Mouse (Mus musculus) gastrocnemius, adult 2 months (tissue): ENCODE data around the gene Dera. TPM values are rescaled to one million over a fixed set of nuclear protein-coding genes. Genes with fewer than 3 reads are reported as not detected.
A peak's percentile ranks its signal among the peaks of the same experiment; 100 is the strongest.

Experiments
- DNase-seq: peaks from one replicate; pipeline ENCODE4 v3.0.0; 2022
- H3K27ac ChIP-seq: fragments of 200-600 bp; 2 replicates; pipeline ENCODE4 v1.8.1; 2022; ENCODE audit warnings: mild to moderate bottlenecking
- H3K4me3 ChIP-seq: fragments of 200-600 bp; 2 replicates; pipeline ENCODE4 v1.8.1; 2022; ENCODE audit warnings: mild to moderate bottlenecking, moderate library complexity
- CTCF ChIP-seq: fragments of 200-600 bp; IDR thresholded peaks from 2 replicates; pipeline ENCODE4 v1.8.1; 2022; ENCODE audit warnings: antibody characterized with exemption, mild to moderate bottlenecking, moderate library complexity
- intact Hi-C: fragments of 180-260 bp; cut with DNase I; formaldehyde crosslinking; loops from one replicate; pipeline ENCODE4 v1.15.1; 2025
- total RNA-seq, 2 experiments: library from RNA; stranded (reverse); gene quantifications; 2 replicates each; pipeline ENCODE4 v1.2.3; 2021

Dera gene
- total RNA-seq, 2 experiments from 2014 or later: 6.3 to 9.5 TPM

DNA sequence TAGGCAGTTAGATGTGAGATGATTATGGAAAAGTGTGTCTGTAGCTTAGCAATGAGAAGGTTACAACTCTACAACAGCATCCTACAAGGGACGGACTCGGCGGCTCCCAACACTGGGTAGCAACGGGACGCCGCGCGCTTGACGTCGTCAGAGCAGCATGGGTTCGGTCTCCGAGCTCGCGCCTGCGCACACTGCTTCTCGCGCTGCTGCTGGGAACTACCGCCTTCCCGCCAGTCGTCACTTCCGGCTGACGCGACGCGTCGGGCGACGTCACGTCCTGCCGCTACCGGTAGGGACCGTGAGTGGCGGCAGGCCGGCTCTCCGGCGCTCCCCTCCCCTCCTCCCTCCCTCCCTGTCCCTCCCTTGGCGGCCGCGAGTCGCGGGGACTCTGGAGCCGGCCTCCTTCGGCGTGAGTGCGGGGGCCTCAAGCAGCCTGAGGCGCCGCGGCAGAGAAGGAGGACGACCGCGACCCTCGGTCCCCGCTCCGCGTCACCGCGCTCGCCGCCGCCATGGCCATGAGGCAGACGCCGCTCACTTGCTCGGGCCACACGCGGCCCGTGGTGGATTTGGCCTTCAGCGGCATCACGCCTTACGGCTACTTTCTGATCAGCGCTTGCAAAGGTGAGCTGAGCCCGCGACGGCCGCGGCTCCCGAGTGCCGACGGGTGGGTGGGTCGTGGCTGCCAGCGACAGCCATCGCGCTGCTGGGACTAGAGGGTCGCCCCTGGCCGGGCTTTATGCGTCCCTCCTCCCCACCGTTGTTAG, 19.3 kb upstream of the Dera start, which contains the start of gene Strap:
Gene Strap, plus strand, starts transcription at position 233 of the 764 bp plus-strand sequence.
- intact Hi-C loops: no loop called here
- TF ChIP-seq CTCF: no peak
- Histone ChIP-seq H3K4me3 (peak within 1 kb of the TSS; percentile 86), H3K27ac (peak within 1 kb of the TSS; percentile 90)
- peak; percentile 97 for DNase-seq

DNA sequence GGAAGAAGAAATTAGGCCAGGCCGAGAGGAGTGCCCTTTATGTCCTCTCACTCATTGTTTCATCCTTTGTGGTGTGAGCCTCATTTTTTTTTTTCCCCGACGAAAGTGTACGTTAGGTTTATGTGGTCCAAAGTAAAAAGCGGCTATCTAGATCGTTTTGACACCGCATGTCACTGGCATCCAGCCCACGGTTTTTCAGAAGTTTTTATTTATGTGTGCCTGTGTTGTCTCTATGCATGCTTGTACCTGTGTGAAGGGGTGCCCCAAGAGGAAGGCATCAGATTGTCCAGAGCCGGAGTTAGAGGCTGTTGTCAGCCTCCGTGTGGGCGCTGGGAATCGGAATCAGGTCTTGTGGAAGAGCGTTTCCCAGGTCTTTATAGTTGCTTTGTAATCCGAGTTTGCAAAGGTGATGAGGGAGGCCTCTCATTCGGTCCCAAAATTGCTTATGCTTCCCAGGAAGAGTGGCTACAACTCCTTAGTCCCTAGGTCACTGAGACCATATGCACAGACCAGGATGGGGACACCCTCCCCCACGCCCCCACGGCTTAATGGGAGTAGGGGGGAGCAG, 18.6 kb upstream of the Dera start:
- intact Hi-C loops: no loop called here
- Histone ChIP-seq H3K27ac (peak overlapping the region; percentile 90), H3K4me3 (peak overlapping the region; percentile 86)
- no peak for TF ChIP-seq CTCF
- no peak for DNase-seq

DNA sequence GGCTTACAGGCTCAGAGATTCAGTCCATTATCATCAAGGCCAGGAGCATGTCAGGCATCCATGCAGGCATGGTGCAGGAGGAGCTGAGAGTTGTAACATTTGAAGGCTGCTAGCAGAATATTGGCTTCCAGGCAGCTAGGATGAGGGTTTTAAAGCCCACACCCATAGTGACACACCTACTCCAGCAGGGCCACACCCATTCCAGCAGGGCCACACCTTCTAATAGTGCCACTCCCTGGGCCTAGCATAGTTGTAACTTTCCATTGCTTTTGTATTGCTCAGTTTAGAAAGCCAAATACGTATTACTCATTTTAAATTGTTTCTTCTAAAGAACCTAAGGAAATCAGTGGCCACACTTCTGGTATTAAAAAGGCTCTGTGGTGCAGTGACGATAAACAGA, 13.4 kb upstream of the Dera start:
- no peak for DNase-seq
- TF ChIP-seq CTCF: no peak
- Histone ChIP-seq H3K4me3 (no peak overlapping the region), H3K27ac (no peak overlapping the region)
- intact Hi-C loops: no loop called here

GRCm38 (mm10) chr6:137744700-137745099, 9.6 kb upstream of the Dera start:
- DNase-seq: no peak
- intact Hi-C loops: no loop called here
- TF ChIP-seq CTCF: no peak

GRCm38 (mm10) chr6:137747174-137747928, 7.0 kb upstream of the Dera start:
- Histone ChIP-seq H3K27ac (no peak overlapping the region), H3K4me3 (no peak overlapping the region)
- no peak for DNase-seq
- TF ChIP-seq CTCF: peak; percentile 64
- intact Hi-C loops: no loop called here

More at GRCm38 (mm10) chr6:137744700-137745099, 9.6 kb upstream of the Dera start:
- no peak overlapping the region for H3K27ac ChIP-seq
- H3K4me3 ChIP-seq: no peak overlapping the region

DNA sequence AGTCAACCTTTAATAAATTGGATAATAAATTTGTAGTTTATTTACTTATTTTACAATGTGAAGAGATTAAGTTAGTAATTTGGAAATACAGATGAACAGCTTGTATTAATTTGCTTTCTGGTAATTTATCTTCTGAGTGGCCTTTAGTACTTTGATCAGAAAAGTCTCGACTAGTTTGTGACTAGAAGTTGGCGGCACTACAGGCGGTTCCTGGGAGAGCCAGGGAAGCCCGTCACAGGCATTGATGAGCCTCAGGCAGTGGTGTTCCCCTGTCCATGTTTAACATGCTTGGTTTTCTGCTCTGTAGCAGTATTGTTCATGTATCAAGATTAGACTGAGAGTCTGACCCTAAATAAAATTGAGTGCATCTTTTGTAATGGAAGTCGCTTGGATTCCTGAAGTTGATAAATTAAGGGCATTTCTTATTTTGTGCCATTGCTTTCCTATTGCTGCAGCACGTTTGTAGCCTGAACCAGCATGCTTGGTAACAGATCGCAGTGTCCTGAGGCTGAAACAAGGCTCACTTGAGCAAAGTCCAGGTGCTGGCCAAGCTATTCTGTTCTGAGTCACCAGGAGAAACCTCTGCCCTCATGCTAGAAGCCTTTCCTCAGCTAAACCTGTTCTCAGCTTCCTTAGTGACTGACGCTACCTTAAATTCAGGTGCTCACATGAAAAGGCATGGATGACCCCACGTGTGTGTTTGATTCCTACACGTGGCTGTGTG, 2.6 kb upstream of the Dera start:
- intact Hi-C loops: no loop called here
- Histone ChIP-seq H3K4me3 (no peak overlapping the region), H3K27ac (no peak overlapping the region)
- DNase-seq: no peak
- no peak for TF ChIP-seq CTCF

DNA sequence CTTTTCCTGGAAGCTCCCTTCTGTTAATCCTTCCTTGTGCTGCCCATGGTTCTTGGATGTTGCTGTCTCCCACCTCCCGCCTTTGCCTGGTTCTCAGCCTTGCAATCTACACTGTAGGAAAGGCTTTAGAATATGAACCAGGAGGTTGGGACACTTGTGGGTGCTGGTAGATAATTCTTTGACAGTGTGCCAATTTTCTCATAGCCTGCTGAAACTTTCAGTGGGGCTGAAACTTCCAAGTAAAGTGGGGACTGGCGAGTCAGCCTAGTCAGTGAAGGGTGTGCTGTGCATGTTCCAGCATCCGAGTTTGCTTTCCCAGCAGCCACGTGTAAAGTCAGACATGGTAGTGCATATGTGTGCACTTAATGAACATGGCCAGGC, 2.1 kb upstream of the Dera start:
- intact Hi-C loops: no loop called here

GRCm38 (mm10) chr6:137754857-137755232, 499 bp downstream of the Dera start:
- no peak for TF ChIP-seq CTCF
- Histone ChIP-seq H3K27ac (peak overlapping the region; percentile 87), H3K4me3 (peak overlapping the region; percentile 87)
- no peak for DNase-seq
- intact Hi-C loops: no loop called here

More for the DNA sequence above, 2.1 kb upstream of the Dera start:
- no peak for TF ChIP-seq CTCF
- Histone ChIP-seq H3K4me3 (no peak overlapping the region), H3K27ac (no peak overlapping the region)
- no peak for DNase-seq

DNA sequence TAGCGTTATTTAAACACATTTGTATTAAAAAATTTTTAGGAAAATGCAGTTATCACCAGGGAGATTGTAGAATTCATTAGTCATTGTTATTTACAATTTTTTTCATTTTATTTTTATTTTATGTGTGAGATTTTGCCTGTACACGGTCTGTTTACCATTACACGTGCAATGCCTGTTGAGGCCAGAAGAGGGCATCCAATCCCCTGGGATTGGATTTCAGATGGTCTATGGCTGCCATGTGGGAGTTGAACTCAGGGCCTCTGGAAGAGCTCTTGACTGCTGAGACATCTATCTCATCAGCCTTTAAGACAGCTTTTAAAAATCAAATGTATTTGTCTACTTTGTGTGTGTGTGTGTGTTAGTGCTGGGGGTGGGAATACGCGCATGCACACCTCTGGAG, 2.0 kb downstream of the Dera start:
- peak; percentile 66 for TF ChIP-seq CTCF
- H3K27ac ChIP-seq: no peak overlapping the region
- intact Hi-C loops: no loop called here
- H3K4me3 ChIP-seq: no peak overlapping the region
- DNase-seq: no peak

DNA sequence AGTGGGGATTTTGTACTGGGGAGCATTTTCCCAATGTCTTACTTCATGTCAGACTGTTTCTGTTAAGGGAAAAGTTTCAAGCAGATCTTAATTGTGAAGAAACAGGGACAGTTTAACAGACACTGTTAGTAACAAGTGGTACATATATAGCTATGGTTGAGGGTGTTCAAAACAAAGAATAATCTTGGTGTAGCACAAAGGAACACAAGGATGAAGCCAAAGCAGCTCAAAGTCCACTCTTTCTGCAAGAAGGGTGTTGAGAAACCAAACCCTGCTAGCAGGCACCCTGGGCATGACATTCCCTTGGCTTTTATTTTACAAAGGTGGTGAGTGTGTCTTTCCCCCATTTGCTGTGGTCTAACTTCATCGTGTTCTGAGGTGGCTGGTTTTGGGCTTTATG, 3.5 kb downstream of the Dera start:
- no peak overlapping the region for H3K4me3 ChIP-seq
- no peak for DNase-seq
- no peak for TF ChIP-seq CTCF
- H3K27ac ChIP-seq: no peak overlapping the region
- intact Hi-C loops: no loop called here

DNA sequence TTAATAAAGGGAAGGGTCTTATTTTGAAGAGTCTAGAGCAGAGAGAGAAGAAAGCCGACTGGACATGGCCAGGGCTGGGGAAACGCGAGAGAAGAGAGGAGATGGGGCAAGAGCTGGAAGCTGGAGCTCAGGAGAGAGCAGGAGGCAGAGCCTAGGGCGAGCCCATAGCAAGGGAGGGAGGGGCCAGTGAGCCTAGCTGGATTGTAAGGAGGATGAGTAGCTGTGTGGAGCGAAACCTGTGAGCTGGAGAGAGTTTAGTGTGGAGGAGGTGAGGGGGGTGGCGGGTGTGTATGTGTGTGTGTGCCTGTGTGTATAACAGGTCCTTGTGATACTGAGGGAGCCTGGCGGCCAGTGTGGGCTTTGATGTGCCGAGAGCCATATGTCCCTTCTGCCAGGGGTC, 5.3 kb downstream of the Dera start:
- H3K4me3 ChIP-seq: no peak overlapping the region
- DNase-seq: no peak
- intact Hi-C loops: no loop called here
- TF ChIP-seq CTCF: no peak
- H3K27ac ChIP-seq: no peak overlapping the region

GRCm38 (mm10) chr6:137760966-137761365, 6.6 kb downstream of the Dera start:
- intact Hi-C loops: no loop called here
- DNase-seq: no peak

More at GRCm38 (mm10) chr6:137760966-137761365, 6.6 kb downstream of the Dera start:
- H3K27ac ChIP-seq: no peak overlapping the region
- H3K4me3 ChIP-seq: no peak overlapping the region
- TF ChIP-seq CTCF: no peak
